In the genomic region with DNA sequence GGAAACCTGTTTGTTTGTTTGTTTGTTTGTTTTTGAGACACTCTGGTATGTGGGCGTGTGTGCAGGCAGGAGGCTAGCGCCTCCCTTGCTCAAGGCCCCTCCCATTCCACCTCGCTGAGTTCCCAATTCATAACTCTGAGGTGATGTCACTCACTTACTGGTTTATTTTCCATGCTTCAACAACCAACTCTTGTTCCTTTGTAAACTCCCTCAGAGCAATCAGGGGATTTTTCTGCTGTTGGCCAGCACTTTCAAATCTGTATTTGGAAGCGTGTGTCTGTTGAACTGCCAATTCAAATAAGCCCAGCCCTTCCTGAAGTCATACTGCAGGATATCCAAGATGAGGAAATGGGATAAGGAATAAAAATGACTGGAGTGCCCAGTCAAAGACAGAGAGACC, we compare ENCODE assay signal across 8 mouse cellular contexts. TPM values are rescaled to one million over a fixed set of nuclear protein-coding genes. Genes with fewer than 3 reads are reported as not detected.
A peak's percentile ranks its signal among the peaks of the same experiment; 100 is the strongest.
DNase-seq lines count a peak whose midpoint lies in the region; ATAC-seq and TF ChIP-seq lines count a peak whose summit lies in the region.

No protein-coding gene starts in this region.

- ATAC-seq in erythroblast, adult 5-6 weeks (replicated peaks; ENCODE audit: low FRiP score, poor library complexity, severe bottlenecking), result peak; percentile 91
- no peak for ATAC-seq in hindbrain, postnatal 0 days
- ATAC-seq in megakaryocyte, adult 5-6 weeks (ENCODE audit: poor library complexity, severe bottlenecking), result peak; percentile 48

- peaks cover 15% of the 10 kb centered on the region for H3K4me1 ChIP-seq in heart, embryonic 10.5 days
- no peaks in the 10 kb centered on the region for H3K4me1 ChIP-seq in hindbrain, postnatal 0 days (ENCODE audit: insufficient read depth, low read length)

- WGBS in heart, embryonic 10.5 days, result 18% methylated on average over 4 of the region's 4 CpGs
- 12% methylated on average over 4 of the region's 4 CpGs for WGBS in hindbrain, postnatal 0 days

- peaks cover 24% of the 10 kb centered on the region for H3K36me3 ChIP-seq in heart, embryonic 10.5 days
- H3K36me3 ChIP-seq in hindbrain, postnatal 0 days (ENCODE audit: insufficient read depth, low read length), result no peaks in the 10 kb centered on the region

- no peak for DNase-seq in heart, embryonic 10.5 days (ENCODE audit: low spot score)
- no peak for DNase-seq in heart, postnatal 25 days (ENCODE audit: low spot score)
- no peak for DNase-seq in hindbrain, postnatal 0 days (ENCODE audit: low spot score)
- DNase-seq in gastrocnemius, adult 8-10 months (ENCODE audit: low spot score in 2 of 2), result no peak
- no peak for DNase-seq in ovary, postnatal 14 days (ENCODE audit: low spot score)
- no peak for DNase-seq in urinary bladder, postnatal 25 days (ENCODE audit: low spot score)

- H3K27ac ChIP-seq in heart, embryonic 10.5 days, result peak overlapping the region; percentile 76; the same call in 1 of the 2 replicates
- no peak overlapping the region for H3K27ac ChIP-seq in hindbrain, postnatal 0 days

- H3K27me3 ChIP-seq in heart, embryonic 10.5 days (ENCODE audit: insufficient read depth, poor library complexity, severe bottlenecking), result no peaks in the 10 kb centered on the region
- H3K27me3 ChIP-seq in hindbrain, postnatal 0 days (ENCODE audit: insufficient read depth, low read length), result no peaks in the 10 kb centered on the region

- H3K9me3 ChIP-seq in heart, embryonic 10.5 days, result no peaks in the 10 kb centered on the region
- H3K9me3 ChIP-seq in hindbrain, postnatal 0 days (ENCODE audit: low read length), result no peaks in the 10 kb centered on the region

- no peak for TF ChIP-seq CTCF in hindbrain, postnatal 0 days (IDR thresholded peaks at IDR 0.05; ENCODE audit: low read depth)

- peak overlapping the region; percentile 86 for H3K4me2 ChIP-seq in hindbrain, postnatal 0 days (ENCODE audit: low read depth, low read length)

- intact Hi-C loops in heart, postnatal 25 days (cut with DNase I), result no loop called here

- H3K9ac ChIP-seq in hindbrain, postnatal 0 days (replicated peaks; ENCODE audit: low read length), result 0 out of 2 replicates have a peak overlapping the region, but pooled peaks have one; percentile 9

- peak overlapping the region; percentile 70 for H3K4me3 ChIP-seq in heart, embryonic 10.5 days
- H3K4me3 ChIP-seq in hindbrain, postnatal 0 days (ENCODE audit: low read length), result peak overlapping the region; percentile 49

RNA-seq across cellular contexts. Expression of a gene that starts 0.9 kb away (rescaled TPM):
- 22.0 and 27.4 TPM in 2 replicates for polyA plus RNA-seq in heart, embryonic 10.5 days (2016; fragmentation: Nextera tagmentation; extraction: Ambion mirVana)
- 1 to 10 TPM in 1 of 2 experiments, under 1 TPM in 1; 0.75 to 1.0 TPM for total RNA-seq in heart, postnatal 25 days (2021)
- 6.5 and 6.7 TPM in 2 replicates for total RNA-seq in erythroblast, adult 5-6 weeks (2015; ENCODE audit: low replicate concordance)
- total RNA-seq in erythroblast, adult 5-6 weeks (2017; ENCODE audit: low replicate concordance), result 6.8 and 25.6 TPM in 2 replicates
- total RNA-seq in hindbrain, postnatal 0 days (2014; rRNA removed), result 8.0 and 9.6 TPM in 2 replicates
- polyA plus RNA-seq in hindbrain, postnatal 0 days (2015; fragmentation: Nextera tagmentation; extraction: Ambion mirVana), result 2.9 and 3.6 TPM in 2 replicates
- 13.5 and 16.3 TPM in 2 replicates for total RNA-seq in megakaryocyte, adult 5-6 weeks (2015)
- 26.3 and 27.8 TPM in 2 replicates for total RNA-seq in megakaryocyte, adult 5-6 weeks (2017)
- total RNA-seq in gastrocnemius, adult 8-10 months (2022), result under 1 TPM; 0.08 to 0.39 (median 0.12) TPM

RNA-seq across cellular contexts. Expression of a gene that starts 4.6 kb away (rescaled TPM):
- polyA plus RNA-seq in heart, embryonic 10.5 days (2016; fragmentation: Nextera tagmentation; extraction: Ambion mirVana), result 0.14 TPM in 1 of 2 replicates, not detected in the other
- not detected for total RNA-seq in heart, postnatal 25 days (2021)
- not detected in 2 replicates for total RNA-seq in erythroblast, adult 5-6 weeks (2015; ENCODE audit: low replicate concordance)
- total RNA-seq in erythroblast, adult 5-6 weeks (2017; ENCODE audit: low replicate concordance), result not detected in 2 replicates
- not detected in 2 replicates for total RNA-seq in hindbrain, postnatal 0 days (2014; rRNA removed)
- not detected in 2 replicates for polyA plus RNA-seq in hindbrain, postnatal 0 days (2015; fragmentation: Nextera tagmentation; extraction: Ambion mirVana)
- not detected in 2 replicates for total RNA-seq in megakaryocyte, adult 5-6 weeks (2015)
- total RNA-seq in megakaryocyte, adult 5-6 weeks (2017), result not detected in 2 replicates
- not detected for total RNA-seq in gastrocnemius, adult 8-10 months (2022)

RNA-seq across cellular contexts. Expression of a gene that starts 24.4 kb away (rescaled TPM):
- 143 and 148 TPM in 2 replicates for polyA plus RNA-seq in heart, embryonic 10.5 days (2016; fragmentation: Nextera tagmentation; extraction: Ambion mirVana)
- total RNA-seq in heart, postnatal 25 days (2021), result 10 to 100 TPM; 64.1 to 71.5 TPM
- 8.8 and 14.2 TPM in 2 replicates for total RNA-seq in erythroblast, adult 5-6 weeks (2015; ENCODE audit: low replicate concordance)
- 5.0 and 6.0 TPM in 2 replicates for total RNA-seq in erythroblast, adult 5-6 weeks (2017; ENCODE audit: low replicate concordance)
- 87.7 and 90.0 TPM in 2 replicates for total RNA-seq in hindbrain, postnatal 0 days (2014; rRNA removed)
- polyA plus RNA-seq in hindbrain, postnatal 0 days (2015; fragmentation: Nextera tagmentation; extraction: Ambion mirVana), result 172 and 174 TPM in 2 replicates
- 48.2 and 56.4 TPM in 2 replicates for total RNA-seq in megakaryocyte, adult 5-6 weeks (2015)
- total RNA-seq in megakaryocyte, adult 5-6 weeks (2017), result 17.8 and 29.3 TPM in 2 replicates
- 10 to 100 TPM; 49.1 to 56.1 (median 50.4) TPM for total RNA-seq in gastrocnemius, adult 8-10 months (2022)

RNA-seq across cellular contexts. Expression of a gene that starts 39.8 kb away (rescaled TPM):
- 28.5 and 47.0 TPM in 2 replicates for polyA plus RNA-seq in heart, embryonic 10.5 days (2016; fragmentation: Nextera tagmentation; extraction: Ambion mirVana)
- total RNA-seq in heart, postnatal 25 days (2021), result 10 to 100 TPM in 1 of 2 experiments, 1 to 10 TPM in 1; 7.8 to 10.2 TPM
- total RNA-seq in erythroblast, adult 5-6 weeks (2015; ENCODE audit: low replicate concordance), result 2.9 and 4.6 TPM in 2 replicates
- total RNA-seq in erythroblast, adult 5-6 weeks (2017; ENCODE audit: low replicate concordance), result 4.7 and 7.2 TPM in 2 replicates
- total RNA-seq in hindbrain, postnatal 0 days (2014; rRNA removed), result 6.3 and 9.0 TPM in 2 replicates
- polyA plus RNA-seq in hindbrain, postnatal 0 days (2015; fragmentation: Nextera tagmentation; extraction: Ambion mirVana), result 31.7 and 33.5 TPM in 2 replicates
- 7.3 TPM in 2 replicates for total RNA-seq in megakaryocyte, adult 5-6 weeks (2015)
- total RNA-seq in megakaryocyte, adult 5-6 weeks (2017), result 9.5 and 10.1 TPM in 2 replicates
- 10 to 100 TPM; 24.2 to 30.2 (median 25.5) TPM for total RNA-seq in gastrocnemius, adult 8-10 months (2022)

RNA-seq across cellular contexts. Expression of a gene that starts 55.3 kb away (rescaled TPM):
- polyA plus RNA-seq in heart, embryonic 10.5 days (2016; fragmentation: Nextera tagmentation; extraction: Ambion mirVana), result 0.07 and 0.08 TPM in 2 replicates
- total RNA-seq in heart, postnatal 25 days (2021), result not detected
- not detected in 2 replicates for total RNA-seq in erythroblast, adult 5-6 weeks (2015; ENCODE audit: low replicate concordance)
- not detected in 2 replicates for total RNA-seq in erythroblast, adult 5-6 weeks (2017; ENCODE audit: low replicate concordance)
- total RNA-seq in hindbrain, postnatal 0 days (2014; rRNA removed), result 0.47 and 0.50 TPM in 2 replicates
- polyA plus RNA-seq in hindbrain, postnatal 0 days (2015; fragmentation: Nextera tagmentation; extraction: Ambion mirVana), result 1.2 and 1.5 TPM in 2 replicates
- total RNA-seq in megakaryocyte, adult 5-6 weeks (2015), result not detected in 2 replicates
- total RNA-seq in megakaryocyte, adult 5-6 weeks (2017), result not detected in 2 replicates
- under 1 TPM in 1 of 4 experiments, not detected in 3; 0.11 TPM for total RNA-seq in gastrocnemius, adult 8-10 months (2022)
